Mouse (Mus musculus) midbrain, embryonic 13.5 days (tissue): ENCODE measurements around the gene Muc3. TPM values are rescaled to one million over a fixed set of nuclear protein-coding genes. Genes with fewer than 3 reads are reported as not detected.

Experiments
- ATAC-seq: fragments of 200-750 bp; cut with Nextera tagmentation; 2 replicates; pipeline ENCODE4 v1.8.0; 2017; ENCODE audit warnings: mild to moderate bottlenecking, moderate TSS enrichment, moderate library complexity
- H3K27ac ChIP-seq: fragments of 300-500 bp; sonication (generic); 2 replicates; pipeline ENCODE4 v1.5.1; 2015; ENCODE audit warnings: inconsistent platforms, mild to moderate bottlenecking, moderate library complexity
- H3K27me3 ChIP-seq: fragments of 300-500 bp; sonication (generic); 2 replicates; pipeline ENCODE4 v1.6.1; 2015; ENCODE audit warnings: mild to moderate bottlenecking, inconsistent platforms
- H3K36me3 ChIP-seq: fragments of 300-500 bp; sonication (generic); 2 replicates; pipeline ENCODE4 v1.6.1; 2015; ENCODE audit warnings: mild to moderate bottlenecking, inconsistent platforms
- H3K4me1 ChIP-seq: fragments of 300-500 bp; sonication (generic); replicated peaks from 2 replicates; pipeline ENCODE4 v1.6.1; 2015; ENCODE audit warnings: inconsistent platforms
- H3K4me2 ChIP-seq: fragments of 300-500 bp; sonication (generic); replicated peaks from 2 replicates; pipeline ENCODE4 v1.6.1; 2015; ENCODE audit warnings: moderate library complexity, mild to moderate bottlenecking, inconsistent platforms
- H3K4me3 ChIP-seq: fragments of 300-500 bp; sonication (generic); replicated peaks from 2 replicates; pipeline ENCODE4 v1.5.1; 2015; ENCODE audit warnings: mild to moderate bottlenecking, inconsistent platforms
- H3K9ac ChIP-seq: fragments of 300-500 bp; sonication (generic); replicated peaks from 2 replicates; pipeline ENCODE4 v1.6.1; 2015; ENCODE audit warnings: mild to moderate bottlenecking, inconsistent platforms
- H3K9me3 ChIP-seq: fragments of 300-500 bp; sonication (generic); 2 replicates; pipeline ENCODE4 v1.6.1; 2016; ENCODE audit warnings: mild to moderate bottlenecking, inconsistent platforms
- WGBS: fragments of 180-500 bp; shearing (Covaris S2); methylation state at CpG from one replicate; pipeline ENCODE4 v1.1.7; 2015; 5-methylcytosine and 5-hydroxymethylcytosine counted together
- polyA plus RNA-seq: library from polyadenylated mRNA; unstranded; fragments of >200 nt; fragmentation: Nextera tagmentation; extraction: Ambion mirVana; gene quantifications from 2 replicates; pipeline ENCODE4 v1.2.1, GENCODE M21; 2015

Gene Muc3
- polyA plus RNA-seq, 1 experiment from 2014 or later = not detected

DNA sequence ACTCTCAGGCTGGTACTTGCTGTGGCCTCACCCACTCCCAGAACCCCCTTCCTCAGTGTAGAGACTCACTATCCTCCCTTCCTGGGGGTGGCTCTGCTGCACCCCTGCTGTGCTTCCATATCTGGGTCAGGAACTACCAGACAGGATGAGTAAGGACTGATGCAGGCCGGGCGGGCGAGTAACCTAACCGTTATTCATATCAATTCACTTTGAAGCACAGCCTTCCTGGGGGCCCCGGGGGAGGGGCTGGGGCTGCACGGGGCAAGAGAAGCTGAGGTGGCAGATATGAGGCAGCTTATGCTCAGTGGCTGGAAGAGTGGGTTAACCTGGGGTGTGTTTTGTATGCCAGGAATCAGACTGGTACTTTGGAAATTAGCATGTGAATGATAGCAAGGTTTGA, 64.1 kb downstream of the Muc3 start:
- no peak overlapping the region for H3K9ac ChIP-seq
- H3K4me1 ChIP-seq = no peaks in the 10 kb centered on the region
- no peaks in the 10 kb centered on the region for H3K27me3 ChIP-seq
- 85% methylated on average over 6 of the region's 6 CpGs for WGBS
- H3K36me3 ChIP-seq = no peaks in the 10 kb centered on the region
- no peak overlapping the region for H3K4me2 ChIP-seq
- H3K9me3 ChIP-seq = no peaks in the 10 kb centered on the region
- H3K4me3 ChIP-seq = no peak overlapping the region
- ATAC-seq = no peak
- no peak overlapping the region for H3K27ac ChIP-seq

Other genes starting within 250 kb of the Muc3 start
- gene Ift22, start 241.2 kb downstream of the Muc3 start, polyA plus RNA-seq = 119 and 125 TPM in 2 replicates
- gene Fis1, start 196.0 kb downstream of the Muc3 start, polyA plus RNA-seq = 389 and 412 TPM in 2 replicates
- 0.16 and 0.35 TPM in 2 replicates for gene Cldn15, start 182.7 kb downstream of the Muc3 start, polyA plus RNA-seq
- gene Plod3, start 162.3 kb downstream of the Muc3 start, polyA plus RNA-seq = 34.8 and 35.1 TPM in 2 replicates
- 110 TPM in 2 replicates for gene Znhit1, start 161.3 kb downstream of the Muc3 start, polyA plus RNA-seq
- gene Vgf, start 122.9 kb downstream of the Muc3 start, polyA plus RNA-seq = 2.4 TPM in 2 replicates
- 257 and 272 TPM in 2 replicates for gene Ap1s1, start 103.2 kb downstream of the Muc3 start, polyA plus RNA-seq
- 0.17 TPM in 1 of 2 replicates, not detected in the other for gene Serpine1, start 77.1 kb downstream of the Muc3 start, polyA plus RNA-seq
- 2.6 and 4.2 TPM in 2 replicates for gene Trim56, start 33.1 kb downstream of the Muc3 start, polyA plus RNA-seq
- not detected in 2 replicates for gene Muc3a, start 63.1 kb upstream of the Muc3 start, polyA plus RNA-seq
- 11.2 and 11.3 TPM in 2 replicates for gene Ache, start 138.2 kb upstream of the Muc3 start, polyA plus RNA-seq
- 9.7 and 10.0 TPM in 2 replicates for gene Ufsp1, start 145.3 kb upstream of the Muc3 start, polyA plus RNA-seq
- 116 and 123 TPM in 2 replicates for gene Srrt, start 158.4 kb upstream of the Muc3 start, polyA plus RNA-seq
- gene Trip6, start 165.1 kb upstream of the Muc3 start, polyA plus RNA-seq = 19.8 and 22.1 TPM in 2 replicates
- 21.8 and 23.4 TPM in 2 replicates for gene Slc12a9, start 184.3 kb upstream of the Muc3 start, polyA plus RNA-seq
- gene Ephb4, start 200.8 kb upstream of the Muc3 start, polyA plus RNA-seq = 7.5 and 8.6 TPM in 2 replicates